Mouse (Mus musculus): ENCODE results near the gene Col4a2. TPM values are rescaled to one million over a fixed set of nuclear protein-coding genes. Genes with fewer than 3 reads are reported as not detected.
"Not testable (repeated sequence)": the region's sequence is repeated elsewhere in the genome, so short reads cannot be mapped to it uniquely, and the experiment has no call there.

The Col4a2 gene
- polyA plus RNA-seq, 1 experiment from 2014 or later = 57.1 TPM

GRCm38 (mm10) chr8:11461847-11462246 lies 149.2 kb downstream of the Col4a2 start:
- WGBS = 24% methylated on average over 2 of the region's 2 CpGs
- peaks cover 15% of the 10 kb centered on the region for H3K4me1 ChIP-seq (ENCODE audit: control insufficient read depth, insufficient read depth, low read length)
- no peak for ATAC-seq (ENCODE audit: insufficient number of reproducible peaks, insufficient read depth, low FRiP score, low read depth)
- no peak overlapping the region for H3K4me3 ChIP-seq (ENCODE audit: low read depth, low read length)
- H3K9me3 ChIP-seq (ENCODE audit: control insufficient read depth, low read depth, low read length) = no peaks in the 10 kb centered on the region
- H3K27ac ChIP-seq (ENCODE audit: low read length) = no peak overlapping the region
- no peaks in the 10 kb centered on the region for H3K36me3 ChIP-seq (ENCODE audit: control insufficient read depth, insufficient read depth, low read length)
- no peaks in the 10 kb centered on the region for H3K27me3 ChIP-seq (ENCODE audit: control insufficient read depth, insufficient read depth, low read length)
- no peak overlapping the region for H3K9ac ChIP-seq (replicated peaks; ENCODE audit: low read depth, low read length)
- H3K4me2 ChIP-seq (replicated peaks; ENCODE audit: low read depth, low read length) = no peak overlapping the region

GRCm38 (mm10) chr8:11462641-11463040 lies 150.0 kb downstream of the Col4a2 start:
- H3K4me1 ChIP-seq (ENCODE audit: control insufficient read depth, insufficient read depth, low read length) = peaks cover 14% of the 10 kb centered on the region
- no peak overlapping the region for H3K4me2 ChIP-seq (replicated peaks; ENCODE audit: low read depth, low read length)
- WGBS = 87% methylated on average over 4 of the region's 4 CpGs
- no peak overlapping the region for H3K4me3 ChIP-seq (ENCODE audit: low read depth, low read length)
- no peak overlapping the region for H3K9ac ChIP-seq (replicated peaks; ENCODE audit: low read depth, low read length)
- H3K27me3 ChIP-seq (ENCODE audit: control insufficient read depth, insufficient read depth, low read length) = no peaks in the 10 kb centered on the region
- H3K36me3 ChIP-seq (ENCODE audit: control insufficient read depth, insufficient read depth, low read length) = no peaks in the 10 kb centered on the region
- H3K9me3 ChIP-seq (ENCODE audit: control insufficient read depth, low read depth, low read length) = no peaks in the 10 kb centered on the region
- H3K27ac ChIP-seq (ENCODE audit: low read length) = no peak overlapping the region
- ATAC-seq (ENCODE audit: insufficient number of reproducible peaks, insufficient read depth, low FRiP score, low read depth) = no peak

GRCm38 (mm10) chr8:11463541-11463888 lies 150.9 kb downstream of the Col4a2 start:
- peaks cover 7% of the 10 kb centered on the region for H3K4me1 ChIP-seq (ENCODE audit: control insufficient read depth, insufficient read depth, low read length)
- H3K27me3 ChIP-seq (ENCODE audit: control insufficient read depth, insufficient read depth, low read length) = no peaks in the 10 kb centered on the region
- H3K4me2 ChIP-seq (replicated peaks; ENCODE audit: low read depth, low read length) = no peak overlapping the region
- ATAC-seq (ENCODE audit: insufficient number of reproducible peaks, insufficient read depth, low FRiP score, low read depth) = no peak
- 88% methylated on average over 2 of the region's 2 CpGs for WGBS
- no peaks in the 10 kb centered on the region for H3K36me3 ChIP-seq (ENCODE audit: control insufficient read depth, insufficient read depth, low read length)
- no peak overlapping the region for H3K4me3 ChIP-seq (ENCODE audit: low read depth, low read length)
- H3K27ac ChIP-seq (ENCODE audit: low read length) = no peak overlapping the region
- no peaks in the 10 kb centered on the region for H3K9me3 ChIP-seq (ENCODE audit: control insufficient read depth, low read depth, low read length)
- H3K9ac ChIP-seq (replicated peaks; ENCODE audit: low read depth, low read length) = no peak overlapping the region

GRCm38 (mm10) chr8:11463889-11464706 lies 151.5 kb downstream of the Col4a2 start:
- no peaks in the 10 kb centered on the region for H3K9me3 ChIP-seq (ENCODE audit: control insufficient read depth, low read depth, low read length)
- no peak overlapping the region for H3K27ac ChIP-seq (ENCODE audit: low read length)
- 70% methylated on average over 12 of the region's 12 CpGs for WGBS
- H3K4me3 ChIP-seq (ENCODE audit: low read depth, low read length) = no peak overlapping the region
- no peak for ATAC-seq (ENCODE audit: insufficient number of reproducible peaks, insufficient read depth, low FRiP score, low read depth)
- no peak overlapping the region for H3K9ac ChIP-seq (replicated peaks; ENCODE audit: low read depth, low read length)
- H3K4me1 ChIP-seq (ENCODE audit: control insufficient read depth, insufficient read depth, low read length) = peaks cover 1% of the 10 kb centered on the region
- no peaks in the 10 kb centered on the region for H3K36me3 ChIP-seq (ENCODE audit: control insufficient read depth, insufficient read depth, low read length)
- no peak overlapping the region for H3K4me2 ChIP-seq (replicated peaks; ENCODE audit: low read depth, low read length)
- no peaks in the 10 kb centered on the region for H3K27me3 ChIP-seq (ENCODE audit: control insufficient read depth, insufficient read depth, low read length)

- H3K27ac ChIP-seq (ENCODE audit: low read length) = no peak overlapping the region
- no peak overlapping the region for H3K4me2 ChIP-seq (replicated peaks; ENCODE audit: low read depth, low read length)
- no peaks in the 10 kb centered on the region for H3K27me3 ChIP-seq (ENCODE audit: control insufficient read depth, insufficient read depth, low read length)
- H3K4me1 ChIP-seq (ENCODE audit: control insufficient read depth, insufficient read depth, low read length) = no peaks in the 10 kb centered on the region
- no peak for ATAC-seq (ENCODE audit: insufficient number of reproducible peaks, insufficient read depth, low FRiP score, low read depth)
- no peak overlapping the region for H3K9ac ChIP-seq (replicated peaks; ENCODE audit: low read depth, low read length)
- no peak overlapping the region for H3K4me3 ChIP-seq (ENCODE audit: low read depth, low read length)
- no peaks in the 10 kb centered on the region for H3K9me3 ChIP-seq (ENCODE audit: control insufficient read depth, low read depth, low read length)
- WGBS = 64% methylated on average over 3 of the region's 3 CpGs
- no peaks in the 10 kb centered on the region for H3K36me3 ChIP-seq (ENCODE audit: control insufficient read depth, insufficient read depth, low read length)
These were observed 152.0 kb downstream of the Col4a2 start for GRCm38 (mm10) chr8:11464707-11464964.

GRCm38 (mm10) chr8:11465619-11466018 lies 153.0 kb downstream of the Col4a2 start:
- no peak overlapping the region for H3K27ac ChIP-seq (ENCODE audit: low read length)
- no peak for ATAC-seq (ENCODE audit: insufficient number of reproducible peaks, insufficient read depth, low FRiP score, low read depth)
- no peaks in the 10 kb centered on the region for H3K36me3 ChIP-seq (ENCODE audit: control insufficient read depth, insufficient read depth, low read length)
- H3K4me1 ChIP-seq (ENCODE audit: control insufficient read depth, insufficient read depth, low read length) = no peaks in the 10 kb centered on the region
- no peak overlapping the region for H3K4me3 ChIP-seq (ENCODE audit: low read depth, low read length)
- H3K4me2 ChIP-seq (replicated peaks; ENCODE audit: low read depth, low read length) = no peak overlapping the region
- no peaks in the 10 kb centered on the region for H3K9me3 ChIP-seq (ENCODE audit: control insufficient read depth, low read depth, low read length)
- WGBS = 88% methylated on average over 4 of the region's 4 CpGs
- H3K9ac ChIP-seq (replicated peaks; ENCODE audit: low read depth, low read length) = no peak overlapping the region
- no peaks in the 10 kb centered on the region for H3K27me3 ChIP-seq (ENCODE audit: control insufficient read depth, insufficient read depth, low read length)

GRCm38 (mm10) chr8:11466528-11466927 lies 153.9 kb downstream of the Col4a2 start:
- not testable (repeated sequence) for H3K4me2 ChIP-seq (replicated peaks; ENCODE audit: low read depth, low read length); H3K4me3 ChIP-seq (ENCODE audit: low read depth, low read length); H3K9me3 ChIP-seq (ENCODE audit: control insufficient read depth, low read depth, low read length); H3K27me3 ChIP-seq (ENCODE audit: control insufficient read depth, insufficient read depth, low read length); H3K27ac ChIP-seq (ENCODE audit: low read length); ATAC-seq (ENCODE audit: insufficient number of reproducible peaks, insufficient read depth, low FRiP score, low read depth); H3K9ac ChIP-seq (replicated peaks; ENCODE audit: low read depth, low read length); H3K4me1 ChIP-seq (ENCODE audit: control insufficient read depth, insufficient read depth, low read length); H3K36me3 ChIP-seq (ENCODE audit: control insufficient read depth, insufficient read depth, low read length)
- WGBS = 89% methylated on average over 4 of the region's 5 CpGs

- Histone ChIP-seq H3K27me3 (ENCODE audit: control insufficient read depth, insufficient read depth, low read length) (no peaks in the 10 kb centered on the region), H3K9ac (replicated peaks; ENCODE audit: low read depth, low read length) (no peak overlapping the region), H3K27ac (ENCODE audit: low read length) (no peak overlapping the region), H3K4me3 (ENCODE audit: low read depth, low read length) (no peak overlapping the region), H3K36me3 (ENCODE audit: control insufficient read depth, insufficient read depth, low read length) (no peaks in the 10 kb centered on the region), H3K4me2 (replicated peaks; ENCODE audit: low read depth, low read length) (no peak overlapping the region), H3K4me1 (ENCODE audit: control insufficient read depth, insufficient read depth, low read length) (0 out of 2 replicates have a peak, but pooled peaks cover 5% of the 10 kb centered on the region), H3K9me3 (ENCODE audit: control insufficient read depth, low read depth, low read length) (no peaks in the 10 kb centered on the region)
- no peak for ATAC-seq (ENCODE audit: insufficient number of reproducible peaks, insufficient read depth, low FRiP score, low read depth)
- WGBS = 3% methylated on average over 3 of the region's 3 CpGs
These were observed 156.5 kb downstream of the Col4a2 start for GRCm38 (mm10) chr8:11469095-11469494.

GRCm38 (mm10) chr8:11470694-11471093 lies 158.1 kb downstream of the Col4a2 start:
- no peak overlapping the region for H3K27ac ChIP-seq (ENCODE audit: low read length)
- H3K4me2 ChIP-seq (replicated peaks; ENCODE audit: low read depth, low read length) = no peak overlapping the region
- H3K9me3 ChIP-seq (ENCODE audit: control insufficient read depth, low read depth, low read length) = no peaks in the 10 kb centered on the region
- no peaks in the 10 kb centered on the region for H3K27me3 ChIP-seq (ENCODE audit: control insufficient read depth, insufficient read depth, low read length)
- no peak for ATAC-seq (ENCODE audit: insufficient number of reproducible peaks, insufficient read depth, low FRiP score, low read depth)
- H3K4me1 ChIP-seq (ENCODE audit: control insufficient read depth, insufficient read depth, low read length) = 0 out of 2 replicates have a peak, but pooled peaks cover 5% of the 10 kb centered on the region
- WGBS = 65% methylated on average over 7 of the region's 7 CpGs
- no peak overlapping the region for H3K4me3 ChIP-seq (ENCODE audit: low read depth, low read length)
- H3K36me3 ChIP-seq (ENCODE audit: control insufficient read depth, insufficient read depth, low read length) = no peaks in the 10 kb centered on the region
- H3K9ac ChIP-seq (replicated peaks; ENCODE audit: low read depth, low read length) = no peak overlapping the region
